Mouse (Mus musculus): Measurements from ENCODE around the gene Cldn20.

DNA sequence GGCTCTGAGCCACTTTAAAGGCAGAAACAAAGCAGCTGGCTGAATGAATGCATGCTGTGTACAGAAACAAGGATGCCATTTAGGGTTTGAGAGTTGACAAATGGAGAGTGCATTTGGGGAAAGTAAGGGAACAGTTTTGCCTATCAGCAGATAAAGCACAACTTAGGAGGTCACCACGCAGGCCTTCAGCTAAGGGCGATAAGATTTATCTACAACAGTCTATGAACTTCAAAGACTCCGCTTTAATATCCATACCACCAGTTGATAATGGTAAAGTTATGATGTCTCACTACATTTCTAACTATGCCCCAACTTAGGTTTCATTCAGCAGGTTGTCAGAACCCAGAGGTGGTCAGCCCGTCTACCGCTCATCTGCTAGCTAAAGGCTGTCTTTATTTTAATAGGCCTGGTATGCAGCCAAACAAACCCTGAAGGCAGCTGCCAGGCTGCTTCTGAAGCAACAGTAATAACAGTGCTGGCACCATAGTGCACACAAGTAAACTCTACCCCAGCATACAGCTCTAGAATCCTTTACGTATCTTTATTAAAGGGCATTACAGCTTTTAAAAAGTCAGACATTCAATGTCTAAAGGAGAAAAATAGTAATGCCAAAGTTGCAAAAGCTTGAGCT is 4.4 kb upstream of the Cldn20 start:
- TF ChIP-seq CTCF (IDR thresholded peaks at IDR 0.05; ENCODE audit: low read depth, low read length) (no peak), POLR2A (IDR thresholded peaks at IDR 0.05; ENCODE audit: borderline replicate concordance, low read depth, low read length) (no peak)
